Mouse (Mus musculus) common myeloid progenitor, adult 5-6 weeks (primary cell): ENCODE measurements around the gene Gm21818. TPM values are rescaled to one million over a fixed set of nuclear protein-coding genes. Genes with fewer than 3 reads are reported as not detected.
"Not testable (repeated sequence)": the region's sequence is repeated elsewhere in the genome, so short reads cannot be mapped to it uniquely, and the experiment has no call there.

Source experiments
- ATAC-seq: replicated peaks from 2 replicates; pipeline ENCODE4 v1.8.0; 2016; ENCODE audit warnings: low read depth, mild to moderate bottlenecking, moderate TSS enrichment, inconsistent platforms; ENCODE audit not compliant: poor library complexity, severe bottlenecking
- total RNA-seq: library from RNA; stranded (forward); fragments of 200-1000, 187-1606 nt; gene quantifications from 2 replicates; pipeline ENCODE4 v1.2.3, GENCODE M21; 2017

The Gm21818 gene
- total RNA-seq = not detected in 2 replicates

GRCm38 (mm10) chr13:120172133-120172532, at the start of gene Gm21818:
TSS of gene Gm21818 (plus strand) at chr13:120172433.
- ATAC-seq = not testable (repeated sequence)

GRCm38 (mm10) chr13:120139946-120140345, 32.3 kb upstream of the Gm21818 start, which contains the start of gene Gm20767:
TSS of gene Gm20767 (plus strand) at chr13:120140246.
- ATAC-seq = not testable (repeated sequence)

- ATAC-seq = 0 out of 2 replicates have a peak, but pooled peaks have one; percentile 22
Measured at GRCm38 (mm10) chr13:120142348-120142747, 29.9 kb upstream of the Gm21818 start.

- peak; percentile 78 for ATAC-seq
Measured at GRCm38 (mm10) chr13:120149660-120150407, 22.4 kb upstream of the Gm21818 start.

- peak; percentile 56 for ATAC-seq
Measured at GRCm38 (mm10) chr13:120150589-120150988, 21.6 kb upstream of the Gm21818 start.

- peak; percentile 84; the same call in 1 of the 2 replicates for ATAC-seq
Measured at GRCm38 (mm10) chr13:120168301-120168700, 3.9 kb upstream of the Gm21818 start.

GRCm38 (mm10) chr13:120196189-120196821, 24.1 kb downstream of the Gm21818 start:
- ATAC-seq = peak; percentile 80

- not testable (repeated sequence) for ATAC-seq
Measured at GRCm38 (mm10) chr13:120215847-120216246, 43.6 kb downstream of the Gm21818 start, which contains the start of gene Gm21762. TSS of gene Gm21762 (minus strand) at chr13:120215947.

GRCm38 (mm10) chr13:120220922-120221321, 48.7 kb downstream of the Gm21818 start:
- peak; percentile 69; the same call in 1 of the 2 replicates for ATAC-seq

GRCm38 (mm10) chr13:120223012-120223659, 50.9 kb downstream of the Gm21818 start:
- peak; percentile 82 for ATAC-seq

Other genes starting within 250 kb of the Gm21818 start
- gene Gm21761, start 243.2 kb upstream of the Gm21818 start, total RNA-seq = 0.59 TPM in 1 of 2 replicates, not detected in the other
- gene B020031M17Rik, start 221.6 kb upstream of the Gm21818 start, total RNA-seq = not detected in 2 replicates
- not detected in 2 replicates for gene Gm36079, start 145.4 kb upstream of the Gm21818 start, total RNA-seq
- 1.7 and 2.2 TPM in 2 replicates for gene Gm21188, start 120.2 kb upstream of the Gm21818 start, total RNA-seq
- gene Gm20767, start 32.2 kb upstream of the Gm21818 start, total RNA-seq = not detected in 2 replicates
- gene Gm21762, start 43.5 kb downstream of the Gm21818 start, total RNA-seq = not detected in 2 replicates
- gene Gm21731, start 66.7 kb downstream of the Gm21818 start, total RNA-seq = not detected in 2 replicates
- not detected in 2 replicates for gene AF067061, start 90.7 kb downstream of the Gm21818 start, total RNA-seq
- gene BC147527, start 128.0 kb downstream of the Gm21818 start, total RNA-seq = 11.0 and 14.2 TPM in 2 replicates
- not detected in 2 replicates for gene Tcstv3, start 144.4 kb downstream of the Gm21818 start, total RNA-seq